Mouse (Mus musculus): ENCODE measurements around the gene Daam2. TPM values are rescaled to one million over a fixed set of nuclear protein-coding genes. Genes with fewer than 3 reads are reported as not detected.

Daam2 gene
- polyA plus RNA-seq, 1 experiment: 9.5 TPM

GRCm38 (mm10) chr17:49528033-49528432 lies 36.1 kb downstream of the Daam2 start:
- Histone ChIP-seq H3ac (ENCODE audit: control insufficient read depth, insufficient read length) (no peak overlapping the region), H3K27me3 (ENCODE audit: control insufficient read depth, insufficient read depth, insufficient read length) (no peaks in the 10 kb centered on the region), H3K4me3 (no peak overlapping the region), H3K36me3 (ENCODE audit: control insufficient read depth, insufficient read depth) (no peaks in the 10 kb centered on the region), H3K79me2 (ENCODE audit: control insufficient read depth, insufficient read depth) (no peaks in the 10 kb centered on the region), H3K4me2 (ENCODE audit: low read depth) (no peak overlapping the region)
- TF ChIP-seq CEBPB (IDR thresholded peaks at IDR 0.05; ENCODE audit: insufficient read depth, poor library complexity, severe bottlenecking) (no peak), TCF3 (IDR thresholded peaks at IDR 0.05; ENCODE audit: insufficient read length, low read depth) (no peak), USF1 (IDR thresholded peaks at IDR 0.05; ENCODE audit: low read depth) (no peak), SRF (IDR thresholded peaks at IDR 0.05; ENCODE audit: control insufficient read depth, insufficient read length, low read depth) (no peak), TCF12 (IDR thresholded peaks at IDR 0.05; ENCODE audit: insufficient read depth, poor library complexity, severe bottlenecking) (no peak)

GRCm38 (mm10) chr17:49526566-49526965 lies 37.6 kb downstream of the Daam2 start:
- Histone ChIP-seq H3K4me2 (ENCODE audit: low read depth) (no peak overlapping the region), H3K79me2 (ENCODE audit: control insufficient read depth, insufficient read depth) (no peaks in the 10 kb centered on the region), H3ac (ENCODE audit: control insufficient read depth, insufficient read length) (no peak overlapping the region), H3K4me3 (no peak overlapping the region), H3K27me3 (ENCODE audit: control insufficient read depth, insufficient read depth, insufficient read length) (no peaks in the 10 kb centered on the region), H3K36me3 (ENCODE audit: control insufficient read depth, insufficient read depth) (no peaks in the 10 kb centered on the region)
- TF ChIP-seq MAX (IDR thresholded peaks at IDR 0.05; ENCODE audit: low read depth) (no peak), CEBPB (IDR thresholded peaks at IDR 0.05; ENCODE audit: insufficient read depth, poor library complexity, severe bottlenecking) (no peak), TCF12 (IDR thresholded peaks at IDR 0.05; ENCODE audit: insufficient read depth, poor library complexity, severe bottlenecking) (no peak), POLR2AphosphoS2 (IDR thresholded peaks at IDR 0.05; ENCODE audit: insufficient read length, low read depth) (no peak), USF1 (IDR thresholded peaks at IDR 0.05; ENCODE audit: low read depth) (no peak), POLR2A (IDR thresholded peaks at IDR 0.05; ENCODE audit: insufficient read length, low read depth) (no peak), TCF3 (IDR thresholded peaks at IDR 0.05; ENCODE audit: insufficient read length, low read depth) (no peak), MYOG (IDR thresholded peaks at IDR 0.05; ENCODE audit: control insufficient read depth in 1 of 3, insufficient read depth in 1 of 3, insufficient read length in 2 of 3, low read depth in 2 of 3) (no peak), REST (IDR thresholded peaks at IDR 0.05; ENCODE audit: insufficient read depth, insufficient read length) (no peak), SRF (IDR thresholded peaks at IDR 0.05; ENCODE audit: control insufficient read depth, insufficient read length, low read depth) (no peak), MYOD1 (IDR thresholded peaks at IDR 0.05; ENCODE audit: control insufficient read depth in 1 of 3, insufficient read length in 2 of 3, low read depth in 2 of 3) (no peak), E2F4 (IDR thresholded peaks at IDR 0.05; ENCODE audit: insufficient read depth) (no peak)

- Histone ChIP-seq H3K27me3 (ENCODE audit: control insufficient read depth, insufficient read depth, insufficient read length) (no peaks in the 10 kb centered on the region), H3K79me2 (ENCODE audit: control insufficient read depth, insufficient read depth) (no peaks in the 10 kb centered on the region), H3K36me3 (ENCODE audit: control insufficient read depth, insufficient read depth) (no peaks in the 10 kb centered on the region), H3K4me3 (no peak overlapping the region), H3ac (ENCODE audit: control insufficient read depth, insufficient read length) (no peak overlapping the region), H3K4me2 (ENCODE audit: low read depth) (no peak overlapping the region)
- no peak for TF ChIP-seq MYOD1 (IDR thresholded peaks at IDR 0.05; ENCODE audit: control insufficient read depth in 1 of 3, insufficient read length in 2 of 3, low read depth in 2 of 3)
- no peak for TF ChIP-seq TCF3 (IDR thresholded peaks at IDR 0.05; ENCODE audit: insufficient read length, low read depth)
- no peak for TF ChIP-seq MYOG (IDR thresholded peaks at IDR 0.05; ENCODE audit: control insufficient read depth in 1 of 3, insufficient read depth in 1 of 3, insufficient read length in 2 of 3, low read depth in 2 of 3)
- no peak for TF ChIP-seq POLR2AphosphoS2 (IDR thresholded peaks at IDR 0.05; ENCODE audit: insufficient read length, low read depth)
- TF ChIP-seq POLR2A (IDR thresholded peaks at IDR 0.05; ENCODE audit: insufficient read length, low read depth): no peak
- TF ChIP-seq CEBPB (IDR thresholded peaks at IDR 0.05; ENCODE audit: insufficient read depth, poor library complexity, severe bottlenecking): no peak
- TF ChIP-seq MAX (IDR thresholded peaks at IDR 0.05; ENCODE audit: low read depth): no peak
- TF ChIP-seq TCF12 (IDR thresholded peaks at IDR 0.05; ENCODE audit: insufficient read depth, poor library complexity, severe bottlenecking): no peak
- TF ChIP-seq REST (IDR thresholded peaks at IDR 0.05; ENCODE audit: insufficient read depth, insufficient read length): no peak
- TF ChIP-seq USF1 (IDR thresholded peaks at IDR 0.05; ENCODE audit: low read depth): no peak
- TF ChIP-seq E2F4 (IDR thresholded peaks at IDR 0.05; ENCODE audit: insufficient read depth): no peak
- no peak for TF ChIP-seq SRF (IDR thresholded peaks at IDR 0.05; ENCODE audit: control insufficient read depth, insufficient read length, low read depth)
These were observed 38.2 kb downstream of the Daam2 start for GRCm38 (mm10) chr17:49525911-49526310.

GRCm38 (mm10) chr17:49524584-49524983 lies 39.6 kb downstream of the Daam2 start:
- no peaks in the 10 kb centered on the region for H3K79me2 ChIP-seq (ENCODE audit: control insufficient read depth, insufficient read depth)
- H3ac ChIP-seq (ENCODE audit: control insufficient read depth, insufficient read length): no peak overlapping the region
- no peaks in the 10 kb centered on the region for H3K36me3 ChIP-seq (ENCODE audit: control insufficient read depth, insufficient read depth)
- no peak overlapping the region for H3K4me2 ChIP-seq (ENCODE audit: low read depth)
- TF ChIP-seq TCF3 (IDR thresholded peaks at IDR 0.05; ENCODE audit: insufficient read length, low read depth) (no peak), POLR2AphosphoS2 (IDR thresholded peaks at IDR 0.05; ENCODE audit: insufficient read length, low read depth) (no peak), USF1 (IDR thresholded peaks at IDR 0.05; ENCODE audit: low read depth) (no peak), POLR2A (IDR thresholded peaks at IDR 0.05; ENCODE audit: insufficient read length, low read depth) (no peak), E2F4 (IDR thresholded peaks at IDR 0.05; ENCODE audit: insufficient read depth) (no peak), SRF (IDR thresholded peaks at IDR 0.05; ENCODE audit: control insufficient read depth, insufficient read length, low read depth) (no peak), MYOD1 (IDR thresholded peaks at IDR 0.05; ENCODE audit: control insufficient read depth in 1 of 3, insufficient read length in 2 of 3, low read depth in 2 of 3) (peak in 2 of 3 experiments; percentile 59 to 72), MYOG (IDR thresholded peaks at IDR 0.05; ENCODE audit: control insufficient read depth in 1 of 3, insufficient read depth in 1 of 3, insufficient read length in 2 of 3, low read depth in 2 of 3) (peak in 2 of 3 experiments; percentile 5 to 58)
- no peak overlapping the region for H3K4me3 ChIP-seq
- H3K27me3 ChIP-seq (ENCODE audit: control insufficient read depth, insufficient read depth, insufficient read length): no peaks in the 10 kb centered on the region

- Histone ChIP-seq H3K79me2 (ENCODE audit: control insufficient read depth, insufficient read depth) (no peaks in the 10 kb centered on the region), H3ac (ENCODE audit: control insufficient read depth, insufficient read length) (no peak overlapping the region), H3K36me3 (ENCODE audit: control insufficient read depth, insufficient read depth) (no peaks in the 10 kb centered on the region), H3K4me3 (no peak overlapping the region), H3K27me3 (ENCODE audit: control insufficient read depth, insufficient read depth, insufficient read length) (no peaks in the 10 kb centered on the region), H3K4me2 (ENCODE audit: low read depth) (no peak overlapping the region)
- no peak for TF ChIP-seq SRF (IDR thresholded peaks at IDR 0.05; ENCODE audit: control insufficient read depth, insufficient read length, low read depth)
- no peak for TF ChIP-seq POLR2AphosphoS2 (IDR thresholded peaks at IDR 0.05; ENCODE audit: insufficient read length, low read depth)
- no peak for TF ChIP-seq E2F4 (IDR thresholded peaks at IDR 0.05; ENCODE audit: insufficient read depth)
- TF ChIP-seq TCF12 (IDR thresholded peaks at IDR 0.05; ENCODE audit: insufficient read depth, poor library complexity, severe bottlenecking): no peak
- TF ChIP-seq MYOD1 (IDR thresholded peaks at IDR 0.05; ENCODE audit: control insufficient read depth in 1 of 3, insufficient read length in 2 of 3, low read depth in 2 of 3): no peak
- no peak for TF ChIP-seq MAX (IDR thresholded peaks at IDR 0.05; ENCODE audit: low read depth)
- no peak for TF ChIP-seq MYOG (IDR thresholded peaks at IDR 0.05; ENCODE audit: control insufficient read depth in 1 of 3, insufficient read depth in 1 of 3, insufficient read length in 2 of 3, low read depth in 2 of 3)
- no peak for TF ChIP-seq USF1 (IDR thresholded peaks at IDR 0.05; ENCODE audit: low read depth)
- TF ChIP-seq REST (IDR thresholded peaks at IDR 0.05; ENCODE audit: insufficient read depth, insufficient read length): no peak
- no peak for TF ChIP-seq CEBPB (IDR thresholded peaks at IDR 0.05; ENCODE audit: insufficient read depth, poor library complexity, severe bottlenecking)
- TF ChIP-seq TCF3 (IDR thresholded peaks at IDR 0.05; ENCODE audit: insufficient read length, low read depth): no peak
- no peak for TF ChIP-seq POLR2A (IDR thresholded peaks at IDR 0.05; ENCODE audit: insufficient read length, low read depth)
These were observed 41.7 kb downstream of the Daam2 start for GRCm38 (mm10) chr17:49522435-49522834.
